Mouse (Mus musculus) E14TG2a.4 (cell line): ENCODE measurements at regions not wholly inside any gene's neighbourhood (a gene's known extent, or its start where the extent isn't known, plus 50 kb on each side); places are given as distances from the start of the nearest gene placed in this dataset.
"Not testable (repeated sequence)": the region's sequence is repeated elsewhere in the genome, so short reads cannot be mapped to it uniquely, and the experiment has no call there.

Source experiments
- H3K27me3 ChIP-seq: 2 replicates; pipeline ENCODE4 v1.6.1; 2014; ENCODE audit warnings: low read length, control low read depth; ENCODE audit not compliant: insufficient read depth
- H3K36me3 ChIP-seq: 2 replicates; pipeline ENCODE4 v1.6.1; 2014; ENCODE audit warnings: low read length, control low read depth; ENCODE audit not compliant: insufficient read depth
- H3K4me1 ChIP-seq: replicated peaks from 2 replicates; pipeline ENCODE4 v1.6.1; 2014; ENCODE audit warnings: low read depth, low read length, control low read depth
- H3K4me3 ChIP-seq: replicated peaks from 2 replicates; pipeline ENCODE4 v1.5.1; 2014; ENCODE audit warnings: mild to moderate bottlenecking, low read length
- H3K9me3 ChIP-seq: 2 replicates; pipeline ENCODE4 v1.6.1; 2014; ENCODE audit warnings: low read length, control low read depth
- CTCF ChIP-seq: conservative IDR thresholded peaks from 2 replicates; pipeline ENCODE4 v1.5.1; 2014; ENCODE audit warnings: low read length
- NANOG ChIP-seq: IDR thresholded peaks from 2 replicates; pipeline ENCODE4 v1.6.1; 2014; ENCODE audit warnings: borderline replicate concordance, low read length, mixed read lengths
- POU5F1 ChIP-seq: IDR thresholded peaks from 2 replicates; pipeline ENCODE4 v1.6.1; 2014; ENCODE audit warnings: low read length, borderline replicate concordance

DNA sequence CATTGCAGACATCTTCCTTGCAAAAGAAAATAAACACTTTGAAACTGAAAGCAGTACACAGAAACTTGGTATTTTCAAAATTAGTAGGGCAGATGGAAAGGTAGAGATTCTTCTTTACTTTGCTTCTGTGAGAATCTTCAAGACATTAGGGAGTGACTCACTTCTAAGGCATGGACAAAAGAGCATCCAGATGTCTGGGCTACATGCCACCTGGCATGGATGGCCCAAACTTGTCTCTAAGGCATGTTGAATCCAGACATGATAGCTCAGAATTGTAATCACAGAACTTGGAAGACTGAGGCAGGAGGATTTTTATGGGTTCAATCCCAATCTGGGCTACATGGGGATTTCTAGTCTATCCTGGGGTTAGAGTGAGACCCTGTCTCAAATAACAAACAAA, 58.4 kb downstream of the Ly6f start:
- H3K4me1 ChIP-seq = no peaks in the 10 kb centered on the region
- H3K9me3 ChIP-seq = peaks cover 42% of the 10 kb centered on the region
- TF ChIP-seq NANOG = no peak
- TF ChIP-seq CTCF = no peak
- no peaks in the 10 kb centered on the region for H3K36me3 ChIP-seq
- no peak overlapping the region for H3K4me3 ChIP-seq
- no peaks in the 10 kb centered on the region for H3K27me3 ChIP-seq

DNA sequence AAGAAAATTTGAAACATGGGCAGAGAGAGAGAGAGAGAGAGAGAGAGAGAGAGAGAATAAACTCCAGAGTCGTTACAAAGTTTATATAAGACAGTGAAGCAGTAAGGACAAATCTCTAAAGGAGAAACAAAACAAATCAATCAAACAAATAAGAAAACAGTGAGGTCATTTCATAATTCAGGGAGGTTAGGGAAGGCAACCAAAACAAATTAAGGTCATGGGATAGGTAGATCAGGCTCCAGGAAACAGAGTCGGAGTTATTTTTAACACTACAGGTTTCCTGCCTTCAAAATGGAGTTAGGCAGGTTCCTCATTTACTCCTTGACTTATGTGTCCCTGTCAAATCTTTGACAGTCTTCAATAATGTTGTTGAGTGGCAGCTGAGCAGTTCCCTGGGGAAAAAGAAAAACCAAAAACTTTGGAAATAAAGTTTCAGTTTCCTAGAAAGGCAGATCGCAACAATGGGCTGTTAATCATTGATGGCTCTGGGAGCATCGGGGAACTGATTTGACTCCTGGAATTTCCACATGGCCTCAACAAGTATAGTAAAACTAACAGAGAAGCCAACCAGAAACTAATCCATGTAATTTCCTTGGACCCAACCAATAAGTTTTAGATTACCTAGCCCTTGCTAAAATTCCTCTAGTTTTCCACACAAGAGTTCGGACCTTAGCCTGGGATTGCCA, 88.0 kb downstream of the Ly6f start:
- TF ChIP-seq NANOG = no peak
- TF ChIP-seq CTCF = no peak
- no peak for TF ChIP-seq POU5F1
- no peak overlapping the region for H3K4me3 ChIP-seq
- no peaks in the 10 kb centered on the region for H3K36me3 ChIP-seq
- no peaks in the 10 kb centered on the region for H3K4me1 ChIP-seq
- peaks cover 6% of the 10 kb centered on the region; the same call in 1 of the 2 replicates for H3K9me3 ChIP-seq
- H3K27me3 ChIP-seq = no peaks in the 10 kb centered on the region

- Histone ChIP-seq H3K9me3 (peaks cover 16% of the 10 kb centered on the region), H3K4me3 (no peak overlapping the region), H3K4me1 (peaks cover 11% of the 10 kb centered on the region), H3K36me3 (no peaks in the 10 kb centered on the region), H3K27me3 (no peaks in the 10 kb centered on the region)
- TF ChIP-seq NANOG (0 out of 2 replicates have a peak, but pooled peaks have one; percentile 22), POU5F1 (no peak)
These were observed 103.4 kb downstream of the Ly6f start for GRCm38 (mm10) chr15:75371618-75372017.

- Histone ChIP-seq H3K27me3 (no peaks in the 10 kb centered on the region), H3K9me3 (peaks cover 11% of the 10 kb centered on the region), H3K36me3 (no peaks in the 10 kb centered on the region), H3K4me1 (peaks cover 8% of the 10 kb centered on the region; the same call in 1 of the 2 replicates), H3K4me3 (no peak overlapping the region)
- TF ChIP-seq NANOG (no peak), POU5F1 (no peak), CTCF (no peak)
These were observed 108.3 kb downstream of the Ly6f start for GRCm38 (mm10) chr15:75376391-75377100.

DNA sequence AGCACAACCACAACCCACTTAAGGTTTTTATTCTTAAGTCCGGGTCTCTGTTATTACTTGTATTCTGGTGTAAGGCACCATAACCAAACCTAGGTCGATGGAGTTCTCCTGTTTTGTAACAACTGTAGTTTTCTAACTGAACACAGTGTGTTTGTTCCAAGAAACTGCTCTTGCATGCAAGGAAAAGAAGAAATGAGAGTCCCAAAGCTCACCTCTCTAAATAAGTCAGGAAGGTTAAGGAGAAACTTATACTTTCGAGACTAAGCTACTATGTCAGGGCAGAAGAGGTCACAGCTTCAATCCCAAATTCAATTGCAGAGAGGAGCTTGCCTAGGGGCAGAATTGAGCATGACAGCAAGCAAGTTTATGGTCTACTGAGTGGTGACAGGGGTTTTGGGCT, 109.9 kb downstream of the Ly6f start:
- H3K4me1 ChIP-seq = no peaks in the 10 kb centered on the region
- H3K4me3 ChIP-seq = no peak overlapping the region
- no peaks in the 10 kb centered on the region for H3K36me3 ChIP-seq
- no peaks in the 10 kb centered on the region for H3K27me3 ChIP-seq
- TF ChIP-seq POU5F1 (no peak), CTCF (no peak), NANOG (no peak)
- peaks cover 11% of the 10 kb centered on the region for H3K9me3 ChIP-seq

- Histone ChIP-seq H3K9me3 (peaks cover 6% of the 10 kb centered on the region), H3K4me3 (no peak overlapping the region), H3K4me1 (no peaks in the 10 kb centered on the region), H3K27me3 (no peaks in the 10 kb centered on the region), H3K36me3 (no peaks in the 10 kb centered on the region)
- TF ChIP-seq CTCF = peak; percentile 32; the same call in 1 of the 2 replicates
- no peak for TF ChIP-seq POU5F1
These were observed 111.6 kb downstream of the Ly6f start for GRCm38 (mm10) chr15:75379867-75380266.

DNA sequence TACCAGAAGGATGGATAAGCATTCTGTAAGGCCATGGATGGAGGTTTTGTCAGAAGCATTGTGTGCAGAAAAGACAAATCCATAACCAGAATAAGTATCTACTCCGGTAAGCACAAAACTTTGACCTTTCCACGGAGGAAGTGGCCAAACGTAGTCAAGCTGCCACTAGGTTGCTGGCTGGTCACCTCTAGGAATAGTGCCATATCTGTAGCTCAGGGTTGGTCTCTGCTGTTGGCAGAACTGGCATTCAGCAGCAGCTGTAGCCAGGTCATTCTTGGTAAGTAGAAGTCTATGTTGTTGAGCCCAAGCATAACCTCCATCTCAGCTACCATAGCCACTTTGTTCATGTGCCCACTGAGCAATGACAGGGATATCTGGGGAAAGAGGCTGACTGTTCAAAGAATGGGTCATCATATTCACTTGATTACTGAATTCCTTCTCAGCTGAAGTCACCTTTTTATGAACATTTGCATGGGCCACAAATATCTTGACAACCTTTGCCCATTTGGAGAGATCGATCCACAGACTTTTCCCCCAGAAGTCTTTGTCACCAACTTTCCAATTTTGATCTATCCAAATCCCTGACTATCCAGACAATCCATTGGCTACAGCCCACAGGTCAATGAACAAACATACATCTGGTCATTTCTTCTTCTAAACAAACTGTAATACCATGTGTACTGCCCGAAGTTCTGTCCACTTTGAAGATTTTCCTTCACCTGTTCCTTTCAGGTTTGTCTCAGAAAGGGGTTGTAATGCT, 114.2 kb downstream of the Ly6f start:
- Histone ChIP-seq H3K4me1 (no peaks in the 10 kb centered on the region), H3K27me3 (no peaks in the 10 kb centered on the region), H3K4me3 (no peak overlapping the region), H3K36me3 (no peaks in the 10 kb centered on the region), H3K9me3 (no peaks in the 10 kb centered on the region)
- no peak for TF ChIP-seq CTCF
- TF ChIP-seq NANOG = no peak
- TF ChIP-seq POU5F1 = no peak

DNA sequence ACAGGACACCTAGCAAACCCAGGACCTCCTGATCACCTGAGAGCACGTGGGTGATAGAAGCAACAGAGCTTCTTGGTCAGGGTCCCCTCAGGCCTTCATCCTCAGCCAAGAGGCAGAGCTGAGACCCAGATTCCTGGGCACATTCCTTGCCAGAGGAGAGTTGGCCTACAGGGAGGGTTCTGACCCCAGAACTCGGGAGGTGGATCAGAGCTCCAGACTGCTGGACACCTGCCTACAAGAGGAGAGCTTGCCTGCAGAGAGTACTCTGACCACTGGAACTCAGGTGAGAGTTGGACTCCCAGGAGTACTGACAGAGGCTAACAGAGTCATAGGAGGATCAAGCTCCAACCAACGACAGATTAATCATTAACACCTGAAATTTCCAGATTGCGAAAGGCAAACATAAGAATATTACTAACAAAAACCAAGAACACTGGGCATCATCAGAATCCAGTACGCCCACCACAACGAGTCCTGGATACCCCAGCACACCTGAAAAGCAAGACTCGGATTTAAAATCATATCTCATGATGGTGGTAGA, 124.8 kb downstream of the Ly6f start:
- not testable (repeated sequence) for H3K4me1 ChIP-seq, H3K36me3 ChIP-seq, H3K4me3 ChIP-seq, H3K27me3 ChIP-seq
- H3K9me3 ChIP-seq = peaks cover 21% of the 10 kb centered on the region

DNA sequence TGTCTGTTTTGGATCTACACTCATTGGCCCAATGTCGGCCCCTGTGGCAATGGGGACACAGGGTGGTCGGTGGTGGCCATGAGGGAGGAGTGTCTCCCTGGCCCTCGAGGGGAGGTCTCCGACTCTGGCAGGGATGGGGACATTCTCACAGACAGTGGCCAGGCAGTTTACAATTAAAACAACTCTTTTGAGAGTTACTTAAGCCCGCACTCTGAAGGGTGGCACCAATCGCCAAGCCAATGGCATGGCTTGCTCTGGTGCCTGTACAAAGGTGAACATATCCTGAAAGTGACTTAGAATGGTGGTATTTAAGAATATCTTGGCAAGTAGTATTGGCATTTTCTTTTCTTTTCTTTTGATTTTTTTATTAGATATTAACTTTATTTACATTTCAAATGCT, 129.1 kb downstream of the Ly6f start:
- Histone ChIP-seq H3K4me3 (no peak overlapping the region), H3K4me1 (no peaks in the 10 kb centered on the region), H3K27me3 (no peaks in the 10 kb centered on the region), H3K9me3 (peaks cover 33% of the 10 kb centered on the region), H3K36me3 (no peaks in the 10 kb centered on the region)
- TF ChIP-seq POU5F1 = no peak
- TF ChIP-seq NANOG = no peak
- no peak for TF ChIP-seq CTCF
